Mouse (Mus musculus): ENCODE data around the gene Batf2. TPM values are rescaled to one million over a fixed set of nuclear protein-coding genes. Genes with fewer than 3 reads are reported as not detected.

Batf2 gene
- polyA plus RNA-seq (2016; fragmentation: Nextera tagmentation; extraction: Ambion mirVana) = not detected in 2 replicates

- peak; percentile 97 for DNase-seq (ENCODE audit: extremely low spot score, low spot score)
- H3K27me3 ChIP-seq (ENCODE audit: poor library complexity, severe bottlenecking) = no peaks in the 10 kb centered on the region
- H3K36me3 ChIP-seq (replicated peaks) = peaks cover 28% of the 10 kb centered on the region
- WGBS = under 1% methylated on average over 68 of the region's 68 CpGs
- peak within 1 kb of the TSS; percentile 98 for H3K27ac ChIP-seq
- peaks cover 29% of the 10 kb centered on the region for H3K4me1 ChIP-seq
- peak within 1 kb of the TSS; percentile 75 for H3K4me3 ChIP-seq
- H3K9me3 ChIP-seq = no peaks in the 10 kb centered on the region
Observed at GRCm38 (mm10) chr19:6140678-6141393, at the start of gene Batf2. Gene Batf2, plus strand, starts transcription at chr19:6140983.

GRCm38 (mm10) chr19:6094119-6094518 is 46.7 kb upstream of the Batf2 start, which contains the start of gene AC131692.1:
Gene AC131692.1, plus strand, starts transcription at chr19:6094419.
- no peak within 1 kb of the TSS for H3K27ac ChIP-seq
- H3K4me1 ChIP-seq = no peaks in the 10 kb centered on the region
- H3K27me3 ChIP-seq (ENCODE audit: poor library complexity, severe bottlenecking) = no peaks in the 10 kb centered on the region
- WGBS = 94% methylated on average over 7 of the region's 7 CpGs
- no peak within 1 kb of the TSS for H3K4me3 ChIP-seq
- DNase-seq (ENCODE audit: extremely low spot score, low spot score) = no peak
- H3K36me3 ChIP-seq (replicated peaks) = peaks cover 98% of the 10 kb centered on the region
- no peaks in the 10 kb centered on the region for H3K9me3 ChIP-seq

- DNase-seq (ENCODE audit: extremely low spot score, low spot score) = no peak
- Histone ChIP-seq H3K4me3 (no peak overlapping the region), H3K4me1 (peaks cover 8% of the 10 kb centered on the region), H3K36me3 (replicated peaks) (peaks cover 74% of the 10 kb centered on the region), H3K27ac (no peak overlapping the region), H3K27me3 (ENCODE audit: poor library complexity, severe bottlenecking) (no peaks in the 10 kb centered on the region), H3K9me3 (no peaks in the 10 kb centered on the region)
- WGBS = 86% methylated on average over 3 of the region's 3 CpGs
Observed at GRCm38 (mm10) chr19:6097847-6098246, 42.9 kb upstream of the Batf2 start.

- Histone ChIP-seq H3K9me3 (no peaks in the 10 kb centered on the region), H3K4me3 (no peak overlapping the region), H3K4me1 (peaks cover 8% of the 10 kb centered on the region), H3K36me3 (replicated peaks) (peaks cover 45% of the 10 kb centered on the region), H3K27ac (no peak overlapping the region), H3K27me3 (ENCODE audit: poor library complexity, severe bottlenecking) (no peaks in the 10 kb centered on the region)
- no peak for DNase-seq (ENCODE audit: extremely low spot score, low spot score)
- 59% methylated on average over 6 of the region's 6 CpGs for WGBS
Observed at GRCm38 (mm10) chr19:6101186-6101585, 39.6 kb upstream of the Batf2 start.

- peaks cover 11% of the 10 kb centered on the region for H3K4me1 ChIP-seq
- peaks cover 39% of the 10 kb centered on the region for H3K36me3 ChIP-seq (replicated peaks)
- H3K4me3 ChIP-seq = no peak overlapping the region
- H3K27ac ChIP-seq = no peak overlapping the region
- H3K27me3 ChIP-seq (ENCODE audit: poor library complexity, severe bottlenecking) = no peaks in the 10 kb centered on the region
- WGBS = 82% methylated on average over 6 of the region's 6 CpGs
- no peak for DNase-seq (ENCODE audit: extremely low spot score, low spot score)
- no peaks in the 10 kb centered on the region for H3K9me3 ChIP-seq
Observed at GRCm38 (mm10) chr19:6102169-6102853, 38.5 kb upstream of the Batf2 start.

- no peak overlapping the region for H3K27ac ChIP-seq
- H3K27me3 ChIP-seq (ENCODE audit: poor library complexity, severe bottlenecking) = no peaks in the 10 kb centered on the region
- WGBS = 87% methylated on average over 4 of the region's 4 CpGs
- DNase-seq (ENCODE audit: extremely low spot score, low spot score) = no peak
- peaks cover 11% of the 10 kb centered on the region for H3K4me1 ChIP-seq
- H3K36me3 ChIP-seq (replicated peaks) = peaks cover 23% of the 10 kb centered on the region
- H3K9me3 ChIP-seq = no peaks in the 10 kb centered on the region
- no peak overlapping the region for H3K4me3 ChIP-seq
Observed at GRCm38 (mm10) chr19:6104476-6104875, 36.3 kb upstream of the Batf2 start.

GRCm38 (mm10) chr19:6105586-6105985 is 35.2 kb upstream of the Batf2 start, which contains the start of gene Naaladl1:
Gene Naaladl1, plus strand, starts transcription at chr19:6105782.
- Histone ChIP-seq H3K9me3 (no peaks in the 10 kb centered on the region), H3K4me3 (no peak within 1 kb of the TSS), H3K4me1 (peaks cover 9% of the 10 kb centered on the region), H3K36me3 (replicated peaks) (peaks cover 13% of the 10 kb centered on the region), H3K27ac (no peak within 1 kb of the TSS), H3K27me3 (ENCODE audit: poor library complexity, severe bottlenecking) (no peaks in the 10 kb centered on the region)
- no peak for DNase-seq (ENCODE audit: extremely low spot score, low spot score)
- 92% methylated on average over 7 of the region's 7 CpGs for WGBS

- H3K27me3 ChIP-seq (ENCODE audit: poor library complexity, severe bottlenecking) = no peaks in the 10 kb centered on the region
- H3K4me1 ChIP-seq = peaks cover 18% of the 10 kb centered on the region
- no peaks in the 10 kb centered on the region for H3K9me3 ChIP-seq
- no peak overlapping the region for H3K4me3 ChIP-seq
- 76% methylated on average over 6 of the region's 6 CpGs for WGBS
- H3K27ac ChIP-seq = no peak overlapping the region
- peaks cover 58% of the 10 kb centered on the region for H3K36me3 ChIP-seq (replicated peaks)
- no peak for DNase-seq (ENCODE audit: extremely low spot score, low spot score)
Observed at GRCm38 (mm10) chr19:6113116-6113515, 27.7 kb upstream of the Batf2 start.

- Histone ChIP-seq H3K27ac (no peak overlapping the region), H3K4me3 (peak overlapping the region; percentile 96), H3K36me3 (replicated peaks) (peaks cover 58% of the 10 kb centered on the region), H3K9me3 (no peaks in the 10 kb centered on the region), H3K4me1 (peaks cover 32% of the 10 kb centered on the region), H3K27me3 (ENCODE audit: poor library complexity, severe bottlenecking) (no peaks in the 10 kb centered on the region)
- no peak for DNase-seq (ENCODE audit: extremely low spot score, low spot score)
- 94% methylated on average over 15 of the region's 15 CpGs for WGBS
Observed at GRCm38 (mm10) chr19:6116113-6116850, 24.5 kb upstream of the Batf2 start.

- Histone ChIP-seq H3K4me3 (peak overlapping the region; percentile 96), H3K9me3 (no peaks in the 10 kb centered on the region), H3K27ac (peak overlapping the region; percentile 98), H3K36me3 (replicated peaks) (peaks cover 53% of the 10 kb centered on the region), H3K4me1 (peaks cover 41% of the 10 kb centered on the region), H3K27me3 (ENCODE audit: poor library complexity, severe bottlenecking) (no peaks in the 10 kb centered on the region)
- DNase-seq (ENCODE audit: extremely low spot score, low spot score) = no peak
- 7% methylated on average over 32 of the region's 32 CpGs for WGBS
Observed at GRCm38 (mm10) chr19:6117346-6117985, 23.3 kb upstream of the Batf2 start.

- peak within 1 kb of the TSS; percentile 98 for H3K27ac ChIP-seq
- DNase-seq (ENCODE audit: extremely low spot score, low spot score) = peak; percentile 90
- H3K4me3 ChIP-seq = peak within 1 kb of the TSS; percentile 96
- peaks cover 41% of the 10 kb centered on the region for H3K4me1 ChIP-seq
- H3K36me3 ChIP-seq (replicated peaks) = peaks cover 46% of the 10 kb centered on the region
- H3K9me3 ChIP-seq = no peaks in the 10 kb centered on the region
- WGBS = 0% methylated on average over 77 of the region's 77 CpGs
- H3K27me3 ChIP-seq (ENCODE audit: poor library complexity, severe bottlenecking) = no peaks in the 10 kb centered on the region
Observed at GRCm38 (mm10) chr19:6117986-6118676, 22.7 kb upstream of the Batf2 start, which contains the start of gene Sac3d1. Gene Sac3d1, minus strand, starts transcription at chr19:6118650.

Measured in forebrain, embryonic 10.5 days (tissue).